In genomic region chr1:157449981-157450636, GRCm38 (mm10) we compare ENCODE assay signal across 9 mouse cellular contexts. TPM values are rescaled to one million over a fixed set of nuclear protein-coding genes. Genes with fewer than 3 reads are reported as not detected.
A peak's percentile ranks its signal among the peaks of the same experiment; 100 is the strongest.
DNase-seq lines count a peak whose midpoint lies in the region; ATAC-seq lines count a peak whose summit lies in the region.
"Had no signal": no experiment of that assay in that cellular context is flagged by ENCODE, and none has a peak within 500 bp of the region (broad histone marks: within the 10 kb centered on the region; RNA-seq: fewer than 3 reads in every experiment).

No protein-coding gene starts in this region.

- no peak for ATAC-seq in forebrain, embryonic 11.5 days (replicated peaks; ENCODE audit: low FRiP score)
- ATAC-seq in limb, embryonic 13.5 days (ENCODE audit: low FRiP score, low read depth): no peak
- 0 out of 2 replicates have a peak, but pooled peaks have one; percentile 14 for ATAC-seq in midbrain, embryonic 14.5 days (ENCODE audit: low FRiP score, low TSS enrichment)

- peaks cover 22% of the 10 kb centered on the region for H3K4me1 ChIP-seq in forebrain, embryonic 11.5 days (replicated peaks; ENCODE audit: control insufficient read depth, insufficient read depth, low read length)
- peaks cover 60% of the 10 kb centered on the region for H3K4me1 ChIP-seq in hindbrain, embryonic 10.5 days (replicated peaks)
- H3K4me1 ChIP-seq in limb, embryonic 13.5 days: peaks cover 19% of the 10 kb centered on the region
- peaks cover 12% of the 10 kb centered on the region for H3K4me1 ChIP-seq in midbrain, embryonic 14.5 days (ENCODE audit: control insufficient read depth, insufficient read depth, low read length)

- peak; percentile 45 for DNase-seq in adrenal gland, adult 8-10 months
- DNase-seq in forebrain, embryonic 11.5 days (ENCODE audit: low spot score): peak; percentile 55
- DNase-seq in hindbrain, embryonic 10.5 days (ENCODE audit: low spot score): peak; percentile 34
- DNase-seq in midbrain, embryonic 14.5 days: peak; percentile 66
- DNase-seq in thymus, postnatal 10 days (ENCODE audit: low spot score in 2 of 2): no peak
- DNase-seq in cerebellum, postnatal 4 days (ENCODE audit: low spot score in 2 of 2): no peak
- no peak for DNase-seq in cerebellum, adult 18-20 months

- H3K9me3 ChIP-seq in forebrain, embryonic 11.5 days (ENCODE audit: control insufficient read depth, low read length): no peaks in the 10 kb centered on the region
- H3K9me3 ChIP-seq in hindbrain, embryonic 10.5 days: no peaks in the 10 kb centered on the region
- H3K9me3 ChIP-seq in limb, embryonic 13.5 days: no peaks in the 10 kb centered on the region
- no peaks in the 10 kb centered on the region for H3K9me3 ChIP-seq in midbrain, embryonic 14.5 days (ENCODE audit: control insufficient read depth, low read length)

- no peak overlapping the region for H3K27ac ChIP-seq in forebrain, embryonic 11.5 days (ENCODE audit: low read depth, low read length)
- peak overlapping the region; percentile 72 for H3K27ac ChIP-seq in hindbrain, embryonic 10.5 days
- no peak overlapping the region for H3K27ac ChIP-seq in limb, embryonic 13.5 days
- no peak overlapping the region for H3K27ac ChIP-seq in midbrain, embryonic 14.5 days (replicated peaks; ENCODE audit: low read depth, low read length)
- H3K27ac ChIP-seq: macrophage had no signal

- peak overlapping the region; percentile 44 for H3K4me2 ChIP-seq in forebrain, embryonic 11.5 days (ENCODE audit: low read depth, low read length, severe bottlenecking)
- peak overlapping the region; percentile 58 for H3K4me2 ChIP-seq in limb, embryonic 13.5 days (replicated peaks)
- H3K4me2 ChIP-seq in midbrain, embryonic 14.5 days (ENCODE audit: low read length): peak overlapping the region; percentile 47

- H3K4me3 ChIP-seq in forebrain, embryonic 11.5 days (ENCODE audit: low read depth, low read length): peak overlapping the region; percentile 12
- H3K4me3 ChIP-seq in hindbrain, embryonic 10.5 days: peak overlapping the region; percentile 39
- peak overlapping the region; percentile 20 for H3K4me3 ChIP-seq in limb, embryonic 13.5 days
- peak overlapping the region; percentile 16 for H3K4me3 ChIP-seq in midbrain, embryonic 14.5 days (replicated peaks; ENCODE audit: low read depth, low read length)

- H3K27me3 ChIP-seq in forebrain, embryonic 11.5 days (ENCODE audit: control insufficient read depth, insufficient read depth, low read length): no peaks in the 10 kb centered on the region; the same call in 1 of the 2 replicates
- H3K27me3 ChIP-seq in hindbrain, embryonic 10.5 days (ENCODE audit: insufficient read depth, poor library complexity, severe bottlenecking): peaks cover 48% of the 10 kb centered on the region
- peaks cover 31% of the 10 kb centered on the region for H3K27me3 ChIP-seq in limb, embryonic 13.5 days
- H3K27me3 ChIP-seq in midbrain, embryonic 14.5 days (ENCODE audit: control insufficient read depth, insufficient read depth, low read length): no peaks in the 10 kb centered on the region

- 1% methylated on average over 21 of the region's 21 CpGs for WGBS in forebrain, embryonic 11.5 days
- WGBS in hindbrain, embryonic 10.5 days: 7% methylated on average over 21 of the region's 21 CpGs
- WGBS in limb, embryonic 13.5 days: 6% methylated on average over 21 of the region's 21 CpGs
- 4% methylated on average over 21 of the region's 21 CpGs for WGBS in midbrain, embryonic 14.5 days

- H3K36me3 ChIP-seq in forebrain, embryonic 11.5 days (ENCODE audit: control insufficient read depth, insufficient read depth, low read length): no peaks in the 10 kb centered on the region
- no peaks in the 10 kb centered on the region for H3K36me3 ChIP-seq in hindbrain, embryonic 10.5 days
- no peaks in the 10 kb centered on the region for H3K36me3 ChIP-seq in limb, embryonic 13.5 days
- H3K36me3 ChIP-seq in midbrain, embryonic 14.5 days (ENCODE audit: control insufficient read depth, insufficient read depth, low read length): no peaks in the 10 kb centered on the region

- H3K9ac ChIP-seq in forebrain, embryonic 11.5 days (ENCODE audit: low read length): peak overlapping the region; percentile 35; the same call in 1 of the 2 replicates
- H3K9ac ChIP-seq in limb, embryonic 13.5 days: 0 out of 2 replicates have a peak overlapping the region, but pooled peaks have one; percentile 21
- H3K9ac ChIP-seq in midbrain, embryonic 14.5 days (replicated peaks; ENCODE audit: low read length): no peak overlapping the region

RNA-seq across cellular contexts. Expression of gene Cryzl2, which starts 8.3 kb away (rescaled TPM):
- total RNA-seq in adrenal gland, adult 8-10 months (2022): 10 to 100 TPM; 46.8 to 92.3 (median 64.6) TPM
- polyA plus RNA-seq in forebrain, embryonic 11.5 days (2014; fragmentation: Nextera tagmentation; extraction: Ambion mirVana): 8.4 and 9.4 TPM in 2 replicates
- 7.9 and 8.3 TPM in 2 replicates for polyA plus RNA-seq in hindbrain, embryonic 10.5 days (2016; fragmentation: Nextera tagmentation; extraction: Ambion mirVana)
- polyA plus RNA-seq in limb, embryonic 13.5 days (2015; fragmentation: Nextera tagmentation; extraction: Ambion mirVana): 6.4 and 6.8 TPM in 2 replicates
- polyA plus RNA-seq in midbrain, embryonic 14.5 days (2014; fragmentation: Nextera tagmentation; extraction: Ambion mirVana): 6.2 and 7.6 TPM in 2 replicates

RNA-seq across cellular contexts. Expression of gene Rasal2, which starts 37.7 kb away (rescaled TPM):
- 10 to 100 TPM; 15.1 to 25.1 (median 20.3) TPM for total RNA-seq in adrenal gland, adult 8-10 months (2022)
- polyA plus RNA-seq in forebrain, embryonic 11.5 days (2014; fragmentation: Nextera tagmentation; extraction: Ambion mirVana): 15.4 and 19.4 TPM in 2 replicates
- 11.2 and 18.5 TPM in 2 replicates for polyA plus RNA-seq in hindbrain, embryonic 10.5 days (2016; fragmentation: Nextera tagmentation; extraction: Ambion mirVana)
- 6.8 and 7.4 TPM in 2 replicates for polyA plus RNA-seq in limb, embryonic 13.5 days (2015; fragmentation: Nextera tagmentation; extraction: Ambion mirVana)
- polyA plus RNA-seq in midbrain, embryonic 14.5 days (2014; fragmentation: Nextera tagmentation; extraction: Ambion mirVana): 48.8 and 64.2 TPM in 2 replicates

RNA-seq across cellular contexts. Expression of gene Sec16b, which starts 56.4 kb away (rescaled TPM):
- 1 to 10 TPM; 1.5 to 1.9 (median 1.7) TPM for total RNA-seq in adrenal gland, adult 8-10 months (2022)
- 0.68 and 0.91 TPM in 2 replicates for polyA plus RNA-seq in forebrain, embryonic 11.5 days (2014; fragmentation: Nextera tagmentation; extraction: Ambion mirVana)
- 0.58 and 1.2 TPM in 2 replicates for polyA plus RNA-seq in hindbrain, embryonic 10.5 days (2016; fragmentation: Nextera tagmentation; extraction: Ambion mirVana)
- polyA plus RNA-seq in limb, embryonic 13.5 days (2015; fragmentation: Nextera tagmentation; extraction: Ambion mirVana): 2.9 and 3.4 TPM in 2 replicates
- 0.20 and 0.34 TPM in 2 replicates for polyA plus RNA-seq in midbrain, embryonic 14.5 days (2014; fragmentation: Nextera tagmentation; extraction: Ambion mirVana)
- polyA plus RNA-seq: macrophage had no signal

Comparison
In these comparisons a context has a peak if more than half of its experiments do, and no peak if none do; other contexts are left out.
1. DNase-seq: peak in adrenal gland, adult 8-10 months (single experiment), forebrain, embryonic 11.5 days (single experiment), hindbrain, embryonic 10.5 days (single experiment) and midbrain, embryonic 14.5 days (single experiment); none in thymus, postnatal 10 days (0 of 2), cerebellum, postnatal 4 days (0 of 2) and cerebellum, adult 18-20 months (0 of 2).
2. Peak in every context shown above with its lines, with median percentiles within 50 percentile points of each other: H3K4me2 ChIP-seq and H3K4me3 ChIP-seq.